Mouse (Mus musculus) hindbrain, embryonic 13.5 days (tissue): ENCODE measurements around the gene Gm10762. TPM values are rescaled to one million over a fixed set of nuclear protein-coding genes. Genes with fewer than 3 reads are reported as not detected.

Source experiments
- ATAC-seq: fragments of 200-750 bp; cut with Nextera tagmentation; 2 replicates; pipeline ENCODE4 v1.8.0; 2017; ENCODE audit warnings: moderate TSS enrichment; ENCODE audit not compliant: low FRiP score
- H3K27ac ChIP-seq: fragments of 300-500 bp; sonication (generic); 2 replicates; pipeline ENCODE4 v1.5.1; 2015; ENCODE audit warnings: inconsistent platforms, mild to moderate bottlenecking, moderate library complexity
- H3K27me3 ChIP-seq: fragments of 300-500 bp; sonication (generic); 2 replicates; pipeline ENCODE4 v1.6.1; 2015; ENCODE audit warnings: mild to moderate bottlenecking, inconsistent platforms
- H3K36me3 ChIP-seq: fragments of 300-500 bp; sonication (generic); 2 replicates; pipeline ENCODE4 v1.6.1; 2015; ENCODE audit warnings: mild to moderate bottlenecking, inconsistent platforms
- H3K4me1 ChIP-seq: fragments of 300-500 bp; sonication (generic); replicated peaks from 2 replicates; pipeline ENCODE4 v1.6.1; 2015; ENCODE audit warnings: inconsistent platforms
- H3K4me2 ChIP-seq: fragments of 300-500 bp; sonication (generic); 2 replicates; pipeline ENCODE4 v1.6.1; 2015; ENCODE audit warnings: inconsistent platforms, mild to moderate bottlenecking, moderate library complexity
- H3K4me3 ChIP-seq: fragments of 300-500 bp; sonication (generic); 2 replicates; pipeline ENCODE4 v1.5.1; 2015; ENCODE audit warnings: mild to moderate bottlenecking, inconsistent platforms
- H3K9ac ChIP-seq: fragments of 300-500 bp; sonication (generic); 2 replicates; pipeline ENCODE4 v1.6.1; 2015; ENCODE audit warnings: mild to moderate bottlenecking, inconsistent platforms
- H3K9me3 ChIP-seq: fragments of 300-500 bp; sonication (generic); 2 replicates; pipeline ENCODE4 v1.6.1; 2016; ENCODE audit warnings: inconsistent platforms
- WGBS: fragments of 180-500 bp; shearing (Covaris S2); methylation state at CpG from one replicate; pipeline ENCODE4 v1.1.7; 2015; 5-methylcytosine and 5-hydroxymethylcytosine counted together
- microRNA-seq: library from miRNA; unstranded; fragments of <30 nt; microRNA quantifications from one replicate; pipeline ENCODE4, GENCODE M21; 2016
- polyA plus RNA-seq: library from polyadenylated mRNA; unstranded; fragments of >200 nt; fragmentation: Nextera tagmentation; extraction: Ambion mirVana; gene quantifications from 2 replicates; pipeline ENCODE4 v1.2.1, GENCODE M21; 2015

The Gm10762 gene
- polyA plus RNA-seq, 1 experiment from 2014 or later = 23.7 TPM

- Histone ChIP-seq H3K9me3 (no peaks in the 10 kb centered on the region), H3K27ac (no peak overlapping the region), H3K36me3 (no peaks in the 10 kb centered on the region), H3K27me3 (0 out of 2 replicates have a peak, but pooled peaks cover 2% of the 10 kb centered on the region), H3K9ac (no peak overlapping the region), H3K4me2 (no peak overlapping the region), H3K4me1 (no peaks in the 10 kb centered on the region), H3K4me3 (no peak overlapping the region)
- no peak for ATAC-seq
Observed at GRCm38 (mm10) chr2:128954186-128954585, 13.3 kb downstream of the Gm10762 start.

DNA sequence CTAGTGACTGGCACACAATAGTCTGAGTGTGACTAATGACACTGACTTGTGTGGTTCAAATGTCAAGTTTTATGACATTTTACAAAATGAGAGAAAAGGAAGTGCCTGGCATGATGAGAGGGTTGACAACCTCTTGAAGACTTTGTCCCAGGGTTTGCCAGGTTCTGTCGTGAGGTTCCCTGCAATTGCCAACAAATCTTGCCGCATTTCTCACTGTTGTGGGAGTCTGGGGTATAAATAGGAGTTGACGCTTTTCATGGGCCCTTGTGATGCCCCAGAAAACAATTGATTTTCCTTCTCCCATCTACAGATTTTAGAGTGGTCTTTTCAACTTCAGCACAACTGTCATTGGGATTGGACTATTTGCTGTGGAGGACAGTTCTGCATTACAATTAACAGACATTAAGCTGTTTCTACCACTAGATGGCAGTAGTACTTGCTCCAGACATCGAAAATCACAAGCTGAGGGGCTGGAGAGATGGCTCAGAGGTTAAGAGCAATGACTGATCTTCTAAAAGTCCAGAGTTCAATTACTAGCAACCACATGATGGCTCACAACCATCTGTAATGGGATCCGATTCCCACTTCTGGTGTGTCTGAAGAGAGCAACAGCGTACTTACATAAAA is 19.4 kb downstream of the Gm10762 start:
- H3K36me3 ChIP-seq = no peaks in the 10 kb centered on the region
- 32% methylated on average over 6 of the region's 6 CpGs for WGBS
- H3K4me3 ChIP-seq = no peak overlapping the region
- H3K4me2 ChIP-seq = no peak overlapping the region
- no peak for ATAC-seq
- H3K9ac ChIP-seq = no peak overlapping the region
- peaks cover 13% of the 10 kb centered on the region; the same call in 1 of the 2 replicates for H3K27me3 ChIP-seq
- peaks cover 3% of the 10 kb centered on the region for H3K4me1 ChIP-seq
- no peaks in the 10 kb centered on the region for H3K9me3 ChIP-seq
- H3K27ac ChIP-seq = no peak overlapping the region

- peak; percentile 94 for ATAC-seq
- Histone ChIP-seq H3K4me3 (peak within 1 kb of the TSS; percentile 78), H3K36me3 (peaks cover 6% of the 10 kb centered on the region; the same call in 1 of the 2 replicates), H3K27ac (peak within 1 kb of the TSS; percentile 91), H3K9ac (peak within 1 kb of the TSS; percentile 86), H3K4me1 (peaks cover 7% of the 10 kb centered on the region), H3K9me3 (no peaks in the 10 kb centered on the region), H3K27me3 (peaks cover 11% of the 10 kb centered on the region; the same call in 1 of the 2 replicates), H3K4me2 (peak within 1 kb of the TSS; percentile 79)
- WGBS = 1% methylated on average over 65 of the region's 65 CpGs
Observed at GRCm38 (mm10) chr2:128943538-128944528, 23.7 kb downstream of the Gm10762 start, which contains the start of gene Zc3h8. Gene Zc3h8 (minus strand): TSS chr2:128944077.

DNA sequence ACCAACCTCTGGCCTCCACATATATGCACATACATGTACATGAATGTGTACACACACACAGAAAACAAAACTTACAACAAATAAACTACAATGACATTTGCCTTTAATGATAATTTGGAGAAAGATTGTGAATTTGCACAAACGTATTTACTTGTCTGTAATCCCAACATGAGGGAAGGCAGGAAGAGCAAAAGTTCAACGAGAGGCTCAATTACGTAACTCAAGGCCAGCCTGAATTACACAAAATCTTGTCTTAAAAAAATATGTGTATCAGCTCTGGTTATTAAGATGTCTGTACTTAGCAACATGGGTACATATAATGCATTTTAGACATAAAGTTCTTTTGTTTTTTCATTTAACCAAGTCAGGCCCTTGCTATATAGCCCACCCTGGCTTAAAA is 31.3 kb downstream of the Gm10762 start:
- H3K27ac ChIP-seq = no peak overlapping the region

GRCm38 (mm10) chr2:128930704-128931103 is 36.8 kb downstream of the Gm10762 start:
- peaks cover 55% of the 10 kb centered on the region for H3K36me3 ChIP-seq
- no peak for ATAC-seq
- H3K27ac ChIP-seq = no peak overlapping the region
- H3K4me3 ChIP-seq = no peak overlapping the region
- H3K27me3 ChIP-seq = no peaks in the 10 kb centered on the region
- no peak overlapping the region for H3K9ac ChIP-seq
- no peak overlapping the region for H3K4me2 ChIP-seq
- no peaks in the 10 kb centered on the region for H3K4me1 ChIP-seq
- H3K9me3 ChIP-seq = no peaks in the 10 kb centered on the region

More for the DNA sequence above, 31.3 kb downstream of the Gm10762 start:
- Histone ChIP-seq H3K4me2 (no peak overlapping the region), H3K9me3 (no peaks in the 10 kb centered on the region), H3K4me3 (no peak overlapping the region), H3K27me3 (no peaks in the 10 kb centered on the region), H3K4me1 (no peaks in the 10 kb centered on the region), H3K9ac (no peak overlapping the region), H3K36me3 (peaks cover 33% of the 10 kb centered on the region)
- WGBS = 93% methylated on average over 3 of the region's 3 CpGs
- ATAC-seq = no peak

GRCm38 (mm10) chr2:128928446-128928845 is 39.1 kb downstream of the Gm10762 start:
- peaks cover 53% of the 10 kb centered on the region for H3K36me3 ChIP-seq
- no peak overlapping the region for H3K9ac ChIP-seq
- no peak for ATAC-seq
- no peak overlapping the region for H3K4me3 ChIP-seq
- no peak overlapping the region for H3K4me2 ChIP-seq
- no peaks in the 10 kb centered on the region for H3K4me1 ChIP-seq
- H3K9me3 ChIP-seq = no peaks in the 10 kb centered on the region
- WGBS = 84% methylated on average over 3 of the region's 3 CpGs
- no peak overlapping the region for H3K27ac ChIP-seq
- H3K27me3 ChIP-seq = no peaks in the 10 kb centered on the region

GRCm38 (mm10) chr2:128924799-128925198 is 42.7 kb downstream of the Gm10762 start:
- Histone ChIP-seq H3K27me3 (no peaks in the 10 kb centered on the region), H3K4me3 (no peak overlapping the region), H3K36me3 (peaks cover 35% of the 10 kb centered on the region), H3K4me1 (no peaks in the 10 kb centered on the region), H3K4me2 (no peak overlapping the region), H3K9ac (no peak overlapping the region), H3K27ac (no peak overlapping the region), H3K9me3 (no peaks in the 10 kb centered on the region)
- ATAC-seq = no peak
- 96% methylated on average over 4 of the region's 4 CpGs for WGBS

Small RNA genes within 50 kb of the gene (microRNA-seq; reads per million reads assigned to microRNA genes)
- gene Gm22859 = not detected

Other genes starting within 250 kb of the Gm10762 start
- gene Tmem87b, start 149.6 kb downstream of the Gm10762 start, polyA plus RNA-seq = 36.3 and 39.0 TPM in 2 replicates
- 1.2 and 1.8 TPM in 2 replicates for gene Fbln7, start 104.7 kb downstream of the Gm10762 start, polyA plus RNA-seq
- gene Zc3h8, start 23.6 kb downstream of the Gm10762 start, polyA plus RNA-seq = 11.2 and 11.9 TPM in 2 replicates
- gene Zc3h6, start 323 bp downstream of the Gm10762 start, polyA plus RNA-seq = 3.5 and 3.8 TPM in 2 replicates
- gene Vinac1, start 80.4 kb upstream of the Gm10762 start, polyA plus RNA-seq = 0.67 and 0.77 TPM in 2 replicates
- gene Ttl, start 98.2 kb upstream of the Gm10762 start, polyA plus RNA-seq = 33.0 and 33.8 TPM in 2 replicates
- 15.4 and 19.3 TPM in 2 replicates for gene Polr1b, start 133.3 kb upstream of the Gm10762 start, polyA plus RNA-seq
- 24.4 and 24.5 TPM in 2 replicates for gene Chchd5, start 162.0 kb upstream of the Gm10762 start, polyA plus RNA-seq
- gene Slc20a1, start 231.0 kb upstream of the Gm10762 start, polyA plus RNA-seq = 47.2 and 48.2 TPM in 2 replicates